Mouse (Mus musculus) spleen, adult 2 months (tissue): ENCODE results near the gene Depdc5.

ENCODE experiments used
- CTCF ChIP-seq: fragments of 200-500 bp; IDR thresholded peaks from 2 replicates; pipeline ENCODE4 v1.5.1; 2011; ENCODE audit warnings: mild to moderate bottlenecking, inconsistent platforms; ENCODE audit not compliant: insufficient read depth, insufficient read length, insufficient replicate concordance; ENCODE audit errors: extremely low read depth
- POLR2A ChIP-seq: fragments of 200-500 bp; IDR thresholded peaks from 2 replicates; pipeline ENCODE4 v1.6.1; 2011; ENCODE audit warnings: low read depth, low read length, inconsistent platforms

DNA sequence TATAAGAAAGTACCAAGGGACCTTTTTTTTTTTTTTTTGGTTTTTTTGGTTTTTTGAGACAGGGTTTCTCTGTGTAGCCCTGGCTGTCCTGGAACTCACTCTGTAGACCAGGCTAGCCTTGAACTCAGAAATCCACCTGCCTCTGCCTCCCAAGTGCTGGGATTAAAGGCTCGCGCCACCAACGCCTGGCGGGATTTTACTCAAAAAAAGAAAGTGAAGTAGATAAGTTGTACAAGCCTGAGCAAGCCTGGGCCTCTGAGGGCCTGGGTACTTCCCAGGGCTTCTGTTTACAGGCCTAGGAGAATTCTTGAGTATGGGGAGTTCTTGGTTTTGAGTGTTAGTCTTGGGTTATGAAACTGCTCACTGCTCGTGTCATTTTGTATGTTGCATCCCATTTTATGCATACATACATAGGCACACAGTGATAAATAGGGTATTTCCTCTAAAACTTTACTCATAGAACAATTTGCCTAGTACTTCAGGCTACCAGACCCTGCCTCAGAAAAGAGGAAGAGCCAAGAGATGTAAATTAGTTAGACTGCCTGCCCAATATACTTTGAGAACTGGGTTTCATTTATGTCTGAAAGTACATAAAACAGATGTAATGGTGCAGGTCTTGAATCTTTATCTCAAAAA is 6.0 kb downstream of the Depdc5 start:
- TF ChIP-seq POLR2A (no peak), CTCF (no peak)
